Mouse (Mus musculus): ENCODE data around the gene Kcnab1. TPM values are rescaled to one million over a fixed set of nuclear protein-coding genes. Genes with fewer than 3 reads are reported as not detected.
"Not testable (repeated sequence)": the region's sequence is repeated elsewhere in the genome, so short reads cannot be mapped to it uniquely, and the experiment has no call there.

Kcnab1 gene
- total RNA-seq, 4 experiments from 2014 or later: 2.0 to 3.9 (median 2.2) TPM

DNA sequence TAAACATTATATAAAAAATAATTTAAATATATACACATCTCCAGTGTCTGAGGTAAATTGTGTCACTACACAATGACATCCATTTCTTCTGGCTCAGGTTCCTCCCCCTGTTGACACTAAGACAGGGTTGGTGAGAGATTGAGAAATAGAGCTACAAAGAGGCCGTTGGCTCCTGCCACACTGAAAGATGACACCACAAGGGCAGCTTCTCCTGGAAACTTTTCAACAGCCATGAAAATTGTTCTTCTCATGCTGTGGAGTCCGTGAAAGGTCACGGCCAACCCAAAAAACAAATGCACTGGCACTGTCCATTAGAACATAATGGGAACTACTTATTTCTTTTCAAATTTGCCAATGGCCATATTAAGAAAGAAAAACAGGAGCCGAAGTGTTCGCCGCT, 256.0 kb downstream of the Kcnab1 start:
- no peak for DNase-seq (ENCODE audit: low spot score)

- no peak for DNase-seq (ENCODE audit: low spot score)
Measured at GRCm38 (mm10) chr3:65365921-65366710, 256.9 kb downstream of the Kcnab1 start.

GRCm38 (mm10) chr3:65367944-65368343, 258.8 kb downstream of the Kcnab1 start:
- no peak for DNase-seq (ENCODE audit: low spot score)

- DNase-seq (ENCODE audit: low spot score): no peak
Measured at GRCm38 (mm10) chr3:65372552-65372951, 263.4 kb downstream of the Kcnab1 start.

DNA sequence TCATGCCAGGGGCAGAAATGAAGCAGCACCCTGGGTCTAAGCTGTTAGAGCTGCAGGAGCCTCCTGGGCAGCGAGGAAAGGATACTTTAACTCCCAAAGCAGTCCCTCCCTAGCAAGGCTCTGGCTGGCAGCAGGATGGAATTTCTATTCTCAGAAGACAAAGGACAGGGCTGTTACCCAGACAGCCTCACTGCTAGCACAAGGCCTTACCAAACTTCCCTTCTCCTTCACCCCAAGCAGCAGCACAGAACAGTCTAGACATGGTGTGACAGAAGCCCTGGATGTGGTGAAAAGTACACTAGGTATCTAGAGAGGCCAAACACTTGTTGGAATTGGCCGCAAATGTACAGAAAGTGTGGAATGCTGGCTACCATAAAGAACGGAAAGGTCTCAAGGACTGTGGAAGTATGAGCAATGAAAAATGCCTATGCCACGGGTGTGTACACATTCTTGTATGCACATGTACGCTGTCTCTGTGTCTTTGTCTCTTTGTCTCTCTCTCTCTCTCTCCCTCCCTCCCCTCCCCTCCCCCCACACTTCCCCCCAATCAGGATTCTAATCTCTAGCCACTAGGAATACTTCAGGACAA, 264.5 kb downstream of the Kcnab1 start:
- no peak for DNase-seq (ENCODE audit: low spot score)

DNA sequence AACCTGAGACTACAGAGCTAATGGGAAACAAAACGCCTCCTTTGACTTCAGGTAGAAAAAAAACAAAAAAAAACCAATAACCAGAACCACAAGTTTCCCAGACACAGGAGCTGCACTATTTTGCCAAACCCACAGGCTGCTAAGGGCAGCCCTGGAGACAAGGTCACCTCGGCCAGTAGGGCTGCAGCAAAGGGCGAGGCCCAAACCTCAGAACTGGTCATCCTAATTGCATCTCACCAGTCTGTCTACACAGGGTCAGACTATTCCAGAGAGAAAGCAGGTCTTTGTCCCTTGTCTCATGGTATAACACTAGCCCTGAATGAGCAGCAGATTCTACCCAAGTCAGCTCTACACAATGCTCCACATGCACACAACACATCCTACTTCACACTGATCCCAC, 265.5 kb downstream of the Kcnab1 start:
- no peak for DNase-seq (ENCODE audit: low spot score)

DNA sequence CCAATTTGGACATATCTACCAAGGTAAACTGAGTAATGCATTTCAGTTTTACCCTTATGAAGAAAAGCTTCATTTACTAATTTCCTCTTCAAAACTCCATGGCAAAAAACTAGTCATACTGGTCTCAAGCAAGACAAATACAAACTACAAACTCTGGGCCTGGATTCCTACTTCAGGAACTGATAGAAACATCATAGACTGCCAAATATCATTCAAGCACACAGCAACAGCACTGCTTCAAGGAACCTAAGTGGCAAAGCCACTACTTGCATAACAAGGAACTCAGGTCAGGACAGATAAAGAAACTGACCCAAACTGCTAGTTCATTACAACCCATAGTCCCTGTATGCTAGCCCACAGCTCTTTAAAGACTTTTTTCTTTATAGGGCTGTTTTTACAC, 269.5 kb downstream of the Kcnab1 start:
- DNase-seq (ENCODE audit: low spot score): no peak

DNA sequence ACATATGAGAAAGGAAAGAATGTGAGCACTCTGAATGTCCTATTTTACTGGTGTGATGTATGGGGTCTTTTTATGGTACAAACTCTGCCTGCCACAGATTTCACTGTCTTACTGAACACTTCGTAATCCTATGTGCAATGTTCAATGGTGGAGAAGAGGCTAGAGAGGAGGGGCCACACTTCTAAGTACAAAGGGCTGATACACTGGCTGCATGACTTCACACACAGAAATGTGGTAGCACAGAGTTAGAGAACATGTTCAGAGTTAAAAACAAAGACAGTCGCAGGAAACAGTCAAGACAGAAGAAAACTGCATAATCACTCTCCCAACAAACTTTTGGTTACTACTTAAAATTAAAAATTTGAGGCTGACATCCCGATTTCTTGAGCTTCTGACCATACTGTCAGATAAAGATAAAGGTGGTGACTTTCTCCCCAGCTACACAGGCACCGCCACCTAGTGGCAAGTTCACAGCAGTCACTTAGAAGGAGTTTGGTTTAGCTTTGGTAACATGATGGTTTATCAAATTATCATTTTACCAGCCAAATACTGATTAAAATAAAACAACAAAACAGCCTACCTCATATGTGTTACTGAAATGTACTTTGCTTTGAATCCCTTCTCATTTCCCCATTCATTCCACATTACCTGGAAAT, 270.8 kb downstream of the Kcnab1 start:
- no peak for DNase-seq (ENCODE audit: low spot score)

- DNase-seq (ENCODE audit: low spot score): peak; percentile 28
Measured at GRCm38 (mm10) chr3:65381094-65381493, 271.9 kb downstream of the Kcnab1 start.

GRCm38 (mm10) chr3:65384431-65384830, 275.2 kb downstream of the Kcnab1 start:
- DNase-seq (ENCODE audit: low spot score): no peak

DNA sequence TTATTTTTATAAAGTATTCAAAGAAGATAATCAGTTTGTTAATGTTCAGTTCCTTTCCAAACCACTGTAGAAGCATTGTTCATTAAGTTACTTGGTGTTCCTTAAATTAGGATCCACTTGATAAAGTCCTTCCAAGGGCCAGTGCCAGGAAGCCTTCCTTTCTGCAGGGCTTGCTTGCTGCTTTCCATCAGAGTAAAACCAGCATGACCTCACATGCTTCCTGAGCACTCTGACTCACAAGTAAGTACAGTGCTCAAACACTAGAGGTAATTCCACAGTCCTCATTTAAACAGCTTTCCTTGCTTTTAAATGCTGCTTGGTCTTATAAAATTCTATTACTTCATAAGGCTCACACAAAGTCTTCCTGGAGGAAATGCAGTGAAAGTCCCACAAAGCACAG, 276.6 kb downstream of the Kcnab1 start:
- DNase-seq (ENCODE audit: low spot score): peak; percentile 46

GRCm38 (mm10) chr3:65391222-65391783, 282.1 kb downstream of the Kcnab1 start:
- no peak for DNase-seq (ENCODE audit: low spot score)

DNA sequence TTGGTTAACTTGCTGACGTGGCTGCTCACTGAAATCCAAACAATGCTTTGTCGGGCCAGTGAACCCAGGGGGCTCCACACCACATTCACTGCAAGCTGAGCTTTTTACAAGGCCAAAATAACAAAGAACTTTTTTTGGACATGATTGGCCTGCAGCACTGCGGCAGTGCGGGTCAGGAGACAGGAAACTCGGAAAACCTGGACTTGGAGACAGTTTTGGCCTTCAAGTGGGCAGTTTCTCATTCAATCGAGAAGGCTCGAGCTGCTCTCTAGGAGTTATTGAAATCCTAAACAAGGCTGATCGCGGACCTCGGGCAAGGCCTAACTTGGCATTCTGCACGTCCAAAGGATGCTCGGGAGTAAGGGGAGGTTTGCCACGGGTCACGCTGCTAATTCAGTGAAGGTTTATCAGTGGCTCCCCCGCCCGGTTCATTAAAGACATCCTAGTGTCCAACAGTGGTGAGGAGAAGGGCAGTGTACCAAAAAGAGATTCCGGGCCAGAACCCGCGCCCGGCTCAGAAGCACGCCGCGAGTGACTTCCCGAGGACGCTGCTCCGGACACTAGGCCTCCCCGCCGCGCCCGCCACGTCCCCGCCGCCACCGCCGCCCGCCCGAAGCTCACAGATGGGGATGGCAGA, 282.7 kb downstream of the Kcnab1 start:
- no peak for DNase-seq (ENCODE audit: low spot score)

- peak; percentile 96 for DNase-seq (ENCODE audit: low spot score)
Measured at GRCm38 (mm10) chr3:65392421-65392817, 283.2 kb downstream of the Kcnab1 start, which contains the start of gene Ssr3. Gene Ssr3 (minus strand): TSS chr3:65392623.

DNA sequence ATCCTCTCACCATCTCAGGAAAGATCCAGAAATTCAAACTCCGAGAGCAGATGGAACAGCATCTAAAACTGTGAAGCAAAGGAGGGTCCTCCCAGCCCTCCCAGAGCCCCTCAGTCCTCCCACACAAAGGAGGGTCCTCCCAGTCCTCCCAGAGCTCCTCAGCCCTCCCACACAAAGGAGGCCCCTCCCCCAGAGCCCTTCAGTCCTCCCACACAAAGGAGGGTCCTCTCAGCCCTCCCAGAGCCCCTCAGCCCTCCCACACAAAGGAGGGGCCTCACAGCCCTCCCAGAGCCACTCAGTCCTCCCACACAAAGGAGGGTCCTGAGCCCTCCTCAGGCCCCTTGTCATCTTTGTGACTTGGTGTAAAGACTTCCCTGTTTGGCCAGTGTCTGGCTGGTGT, 285.9 kb downstream of the Kcnab1 start:
- DNase-seq (ENCODE audit: low spot score): not testable (repeated sequence)

- DNase-seq (ENCODE audit: low spot score): no peak
Measured at GRCm38 (mm10) chr3:65396835-65397504, 287.8 kb downstream of the Kcnab1 start.

GRCm38 (mm10) chr3:65397566-65397965, 288.4 kb downstream of the Kcnab1 start:
- DNase-seq (ENCODE audit: low spot score): no peak

- no peak for DNase-seq (ENCODE audit: low spot score)
Measured at GRCm38 (mm10) chr3:65405781-65406180, 296.6 kb downstream of the Kcnab1 start.

DNA sequence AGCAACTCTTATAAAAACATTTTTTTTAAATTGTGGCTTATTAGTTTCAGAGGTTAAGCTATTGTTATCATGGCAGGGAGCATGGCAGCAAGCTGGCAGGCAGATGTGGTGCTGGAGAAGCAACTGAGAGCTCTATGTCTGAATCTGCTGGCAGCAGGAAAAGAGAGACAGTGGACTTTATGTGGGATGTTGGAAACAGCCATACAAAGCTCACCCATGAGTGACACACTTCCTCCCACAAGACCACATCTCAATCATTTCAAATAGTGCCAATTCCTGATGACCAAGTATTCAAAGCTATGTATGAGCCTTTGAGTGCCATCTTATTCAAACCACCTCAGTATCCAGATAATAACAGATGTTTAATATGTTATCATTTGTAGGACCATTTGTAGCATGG, 298.7 kb downstream of the Kcnab1 start:
- DNase-seq (ENCODE audit: low spot score): no peak

GRCm38 (mm10) chr3:65416571-65416970, 307.4 kb downstream of the Kcnab1 start:
- no peak for DNase-seq (ENCODE audit: low spot score)

DNA sequence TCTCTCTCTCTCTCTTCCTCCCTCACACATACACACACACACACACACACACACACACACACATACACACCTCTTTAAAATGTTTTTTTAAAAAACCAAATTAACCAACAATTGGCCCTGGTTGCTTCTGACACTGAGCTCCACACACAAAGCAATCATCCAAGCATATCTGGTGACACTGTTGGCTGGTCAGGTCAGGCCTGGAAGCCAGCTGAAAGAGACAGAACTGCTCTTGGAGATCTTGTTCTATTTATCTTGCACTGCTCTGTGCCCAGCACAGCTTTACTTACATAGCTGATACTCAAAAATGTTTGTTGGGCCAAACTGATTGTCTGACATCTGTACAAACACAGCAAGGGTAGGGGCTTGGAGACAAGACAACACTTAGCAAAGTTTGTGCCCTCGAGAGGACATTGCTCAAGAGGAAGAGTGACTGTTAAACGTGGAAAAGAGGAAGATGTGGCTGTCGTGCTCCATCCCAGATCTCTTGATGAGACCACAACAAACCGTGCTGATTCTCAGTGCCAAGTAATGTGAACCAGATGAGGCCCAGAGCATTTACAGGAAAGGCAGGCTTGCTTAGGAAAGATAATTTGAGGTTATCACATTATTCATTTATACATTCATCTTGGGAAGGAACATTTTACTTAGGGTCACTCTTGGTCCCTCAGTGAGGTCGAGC, 308.9 kb downstream of the Kcnab1 start:
- no peak for DNase-seq (ENCODE audit: low spot score)

Measured in heart, adult 8-10 months (tissue).